Mouse (Mus musculus) CH12.LX (cell line): ENCODE measurements at regions not wholly inside any gene's neighbourhood (a gene's known extent, or its start where the extent isn't known, plus 50 kb on each side); places are given as distances from the start of the nearest gene placed in this dataset.

Source experiments
- CTCF ChIP-seq, 2 experiments: IDR thresholded peaks in 1 of 2; conservative IDR thresholded peaks in 1 of 2; 2 replicates each; pipeline ENCODE4 v1.5.1; 2011 to 2012; ENCODE audit warnings: low read depth in 2 of 2, low read length in 2 of 2, improper control_type of control experiment in 1 of 2, inconsistent platforms in 1 of 2, mild to moderate bottlenecking in 1 of 2, moderate library complexity in 1 of 2
- MYC ChIP-seq: IDR thresholded peaks from 2 replicates; pipeline ENCODE4 v1.6.1; 2011; ENCODE audit warnings: low read depth, mild to moderate bottlenecking, improper control_type of control experiment, low read length
- POLR2A ChIP-seq: IDR thresholded peaks from 2 replicates; pipeline ENCODE4 v1.6.1; 2011; ENCODE audit warnings: low read depth, mild to moderate bottlenecking, improper control_type of control experiment, low read length

- TF ChIP-seq POLR2A (no peak), MYC (no peak), CTCF (conservative IDR thresholded peaks at IDR 0.05 in 1 of 2, IDR thresholded peaks at IDR 0.05 in 1 of 2; ENCODE audit: low read depth in 2 of 2, low read length in 2 of 2) (no peak)
These were observed 76.9 kb downstream of the Psmg1 start for GRCm38 (mm10) chr16:95913879-95914278.
